Mouse (Mus musculus) limb, embryonic 11.5 days (tissue): ENCODE measurements around the gene Gm45716. TPM values are rescaled to one million over a fixed set of nuclear protein-coding genes. Genes with fewer than 3 reads are reported as not detected.

Source experiments
- ATAC-seq: fragments of 200-750 bp; cut with Nextera tagmentation; 2 replicates; pipeline ENCODE4 v1.8.0; 2017; ENCODE audit warnings: low read depth; ENCODE audit not compliant: insufficient number of reproducible peaks, low FRiP score, low TSS enrichment
- DNase-seq: peaks from one replicate; pipeline ENCODE4 v3.0.0-alpha.2; 2015; ENCODE audit warnings: low spot score
- H3K27ac ChIP-seq: fragments of 300-500 bp; sonication (generic); replicated peaks from 2 replicates; pipeline ENCODE4 v1.5.1; 2014; ENCODE audit warnings: low read depth, mild to moderate bottlenecking, low read length
- H3K27me3 ChIP-seq: fragments of 300-500 bp; sonication (generic); 2 replicates; pipeline ENCODE4 v1.6.1; 2014; ENCODE audit warnings: mild to moderate bottlenecking, low read length, mixed read lengths; ENCODE audit not compliant: control insufficient read depth, insufficient read depth
- H3K36me3 ChIP-seq: fragments of 300-500 bp; sonication (generic); 2 replicates; pipeline ENCODE4 v1.6.1; 2014; ENCODE audit warnings: mild to moderate bottlenecking, low read length, moderate library complexity, mixed read lengths; ENCODE audit not compliant: control insufficient read depth, insufficient read depth
- H3K4me1 ChIP-seq: fragments of 300-500 bp; sonication (generic); 2 replicates; pipeline ENCODE4 v1.6.1; 2014; ENCODE audit warnings: low read length, mixed read lengths; ENCODE audit not compliant: control insufficient read depth, insufficient read depth
- H3K4me2 ChIP-seq: fragments of 300-500 bp; sonication (generic); 2 replicates; pipeline ENCODE4 v1.6.1; 2014; ENCODE audit warnings: low read depth, mild to moderate bottlenecking, moderate library complexity; ENCODE audit not compliant: severe bottlenecking
- H3K4me3 ChIP-seq: fragments of 300-500 bp; sonication (generic); 2 replicates; pipeline ENCODE4 v1.5.1; 2014; ENCODE audit warnings: low read depth, low read length
- H3K9ac ChIP-seq: fragments of 300-500 bp; sonication (generic); 2 replicates; pipeline ENCODE4 v1.6.1; 2014; ENCODE audit warnings: mild to moderate bottlenecking, low read length
- H3K9me3 ChIP-seq: fragments of 300-500 bp; sonication (generic); 2 replicates; pipeline ENCODE4 v1.6.1; 2016; ENCODE audit warnings: low read length; ENCODE audit not compliant: control insufficient read depth
- WGBS: fragments of 180-500 bp; shearing (Covaris S2); extraction: QIAGEN DNeasy Blood & Tissue Kit; methylation state at CpG from one replicate; pipeline ENCODE4 v1.1.7; 2014; 5-methylcytosine and 5-hydroxymethylcytosine counted together
- polyA plus RNA-seq: library from polyadenylated mRNA; unstranded; fragments of >200 nt; fragmentation: Nextera tagmentation; extraction: Ambion mirVana; gene quantifications from 2 replicates; pipeline ENCODE4 v1.2.1, GENCODE M21; 2014

The Gm45716 gene
- polyA plus RNA-seq, 1 experiment from 2014 or later = 10.4 TPM

GRCm38 (mm10) chr11:90249025-90249650, 61.7 kb downstream of the Gm45716 start, which contains the start of gene Mmd:
Gene Mmd, plus strand, starts transcription at chr11:90249456.
- H3K27me3 ChIP-seq = no peaks in the 10 kb centered on the region
- H3K9ac ChIP-seq = peak within 1 kb of the TSS; percentile 92
- H3K27ac ChIP-seq = peak within 1 kb of the TSS; percentile 72
- H3K9me3 ChIP-seq = no peaks in the 10 kb centered on the region
- DNase-seq = peak; percentile 96
- peak within 1 kb of the TSS; percentile 80 for H3K4me3 ChIP-seq
- peak; percentile 99 for ATAC-seq
- H3K4me2 ChIP-seq = peak within 1 kb of the TSS; percentile 62
- under 1% methylated on average over 42 of the region's 51 CpGs for WGBS
- H3K4me1 ChIP-seq = no peaks in the 10 kb centered on the region
- H3K36me3 ChIP-seq = no peaks in the 10 kb centered on the region

- ATAC-seq = peak; percentile 61
- WGBS = under 1% methylated on average over 22 of the region's 22 CpGs
- H3K9ac ChIP-seq = peak overlapping the region; percentile 92
Measured at GRCm38 (mm10) chr11:90249701-90250141, 62.2 kb downstream of the Gm45716 start.

GRCm38 (mm10) chr11:90250189-90250588, 62.7 kb downstream of the Gm45716 start:
- H3K27me3 ChIP-seq = no peaks in the 10 kb centered on the region
- no peaks in the 10 kb centered on the region for H3K4me1 ChIP-seq
- no peaks in the 10 kb centered on the region for H3K9me3 ChIP-seq
- H3K9ac ChIP-seq = peak overlapping the region; percentile 92
- H3K4me3 ChIP-seq = peak overlapping the region; percentile 80
- H3K4me2 ChIP-seq = peak overlapping the region; percentile 62
- ATAC-seq = no peak
- 4% methylated on average over 9 of the region's 9 CpGs for WGBS
- DNase-seq = peak; percentile 54
- no peak overlapping the region for H3K27ac ChIP-seq
- no peaks in the 10 kb centered on the region for H3K36me3 ChIP-seq

More at GRCm38 (mm10) chr11:90249701-90250141, 62.2 kb downstream of the Gm45716 start:
- no peak for DNase-seq
- Histone ChIP-seq H3K27ac (peak overlapping the region; percentile 72), H3K36me3 (no peaks in the 10 kb centered on the region), H3K27me3 (no peaks in the 10 kb centered on the region), H3K4me2 (peak overlapping the region; percentile 62), H3K4me3 (peak overlapping the region; percentile 80), H3K9me3 (no peaks in the 10 kb centered on the region), H3K4me1 (no peaks in the 10 kb centered on the region)

GRCm38 (mm10) chr11:90250730-90251129, 63.2 kb downstream of the Gm45716 start:
- Histone ChIP-seq H3K27me3 (no peaks in the 10 kb centered on the region), H3K9me3 (no peaks in the 10 kb centered on the region), H3K9ac (peak overlapping the region; percentile 92; the same call in 1 of the 2 replicates), H3K4me3 (peak overlapping the region; percentile 80), H3K4me2 (peak overlapping the region; percentile 62), H3K4me1 (no peaks in the 10 kb centered on the region), H3K36me3 (no peaks in the 10 kb centered on the region), H3K27ac (no peak overlapping the region)
- no peak for DNase-seq
- ATAC-seq = no peak
- 84% methylated on average over 7 of the region's 7 CpGs for WGBS

GRCm38 (mm10) chr11:90251923-90252322, 64.4 kb downstream of the Gm45716 start:
- 55% methylated on average over 2 of the region's 2 CpGs for WGBS
- H3K27ac ChIP-seq = no peak overlapping the region
- H3K4me3 ChIP-seq = no peak overlapping the region
- ATAC-seq = no peak
- no peak overlapping the region for H3K4me2 ChIP-seq
- H3K9ac ChIP-seq = no peak overlapping the region
- no peaks in the 10 kb centered on the region for H3K36me3 ChIP-seq
- no peaks in the 10 kb centered on the region for H3K27me3 ChIP-seq
- no peak for DNase-seq
- H3K9me3 ChIP-seq = no peaks in the 10 kb centered on the region
- H3K4me1 ChIP-seq = no peaks in the 10 kb centered on the region

GRCm38 (mm10) chr11:90252366-90252765, 64.9 kb downstream of the Gm45716 start:
- Histone ChIP-seq H3K9ac (no peak overlapping the region), H3K4me2 (no peak overlapping the region), H3K4me1 (no peaks in the 10 kb centered on the region), H3K27ac (no peak overlapping the region), H3K27me3 (no peaks in the 10 kb centered on the region), H3K9me3 (no peaks in the 10 kb centered on the region), H3K4me3 (no peak overlapping the region), H3K36me3 (no peaks in the 10 kb centered on the region)
- no peak for DNase-seq
- ATAC-seq = no peak
- 87% methylated on average over 8 of the region's 8 CpGs for WGBS

GRCm38 (mm10) chr11:90254536-90254935, 67.1 kb downstream of the Gm45716 start:
- Histone ChIP-seq H3K9me3 (no peaks in the 10 kb centered on the region), H3K4me2 (no peak overlapping the region)
- WGBS = 90% methylated on average over 3 of the region's 3 CpGs

GRCm38 (mm10) chr11:90255687-90256086, 68.2 kb downstream of the Gm45716 start:
- no peaks in the 10 kb centered on the region for H3K27me3 ChIP-seq
- H3K9me3 ChIP-seq = no peaks in the 10 kb centered on the region
- H3K27ac ChIP-seq = no peak overlapping the region
- H3K4me1 ChIP-seq = no peaks in the 10 kb centered on the region
- DNase-seq = no peak
- WGBS = 83% methylated on average over 6 of the region's 6 CpGs
- peaks cover 2% of the 10 kb centered on the region; the same call in 1 of the 2 replicates for H3K36me3 ChIP-seq
- no peak overlapping the region for H3K9ac ChIP-seq
- H3K4me2 ChIP-seq = no peak overlapping the region
- no peak overlapping the region for H3K4me3 ChIP-seq
- no peak for ATAC-seq

More at GRCm38 (mm10) chr11:90254536-90254935, 67.1 kb downstream of the Gm45716 start:
- H3K36me3 ChIP-seq = no peaks in the 10 kb centered on the region
- DNase-seq (no peak), ATAC-seq (no peak)
- H3K27me3 ChIP-seq = no peaks in the 10 kb centered on the region
- no peaks in the 10 kb centered on the region for H3K4me1 ChIP-seq
- no peak overlapping the region for H3K27ac ChIP-seq
- no peak overlapping the region for H3K4me3 ChIP-seq
- no peak overlapping the region for H3K9ac ChIP-seq
